Comparison of ENCODE assay signal across 18 mouse cellular contexts in the genomic region with DNA sequence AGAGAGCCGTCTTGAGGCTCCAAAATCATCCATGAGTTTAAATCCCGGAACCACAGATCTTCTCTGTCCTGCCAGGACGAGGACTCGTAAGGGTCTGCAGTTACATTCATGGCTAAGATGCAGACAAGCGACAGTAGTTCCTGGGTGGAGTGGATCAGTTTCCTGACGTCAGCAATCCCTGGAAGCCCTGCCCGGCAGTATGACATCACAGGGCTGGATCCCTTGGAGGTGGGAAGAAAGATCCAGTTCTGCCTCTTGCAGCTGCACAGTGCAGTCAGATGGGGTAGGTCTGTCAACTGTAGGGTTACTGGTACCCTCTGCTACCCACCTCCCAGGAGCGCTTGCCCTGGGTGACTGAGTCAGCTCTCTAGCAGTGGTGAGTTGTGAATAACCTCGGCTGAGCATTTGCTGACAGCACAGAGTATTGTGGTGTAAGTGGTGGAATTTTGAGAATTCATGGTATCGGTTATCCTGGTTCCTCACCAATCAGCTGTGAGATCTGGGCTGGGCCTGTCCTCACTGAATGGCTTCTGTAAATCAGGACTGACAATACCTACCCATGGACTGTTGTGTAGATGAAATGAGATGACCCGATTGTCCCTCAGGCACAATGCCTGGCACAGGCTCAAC. TPM values are rescaled to one million over a fixed set of nuclear protein-coding genes. Genes with fewer than 3 reads are reported as not detected.
DNase-seq lines count a peak whose midpoint lies in the region; ATAC-seq and TF ChIP-seq lines count a peak whose summit lies in the region.
"Had no signal": no experiment of that assay in that cellular context is flagged by ENCODE, and none has a peak within 500 bp of the region (broad histone marks: within the 10 kb centered on the region; RNA-seq: fewer than 3 reads in every experiment).

No protein-coding gene starts in this region.

- H3K36me3 ChIP-seq in lung, embryonic 16.5 days (ENCODE audit: control insufficient read depth, insufficient read depth, low read length) = no peaks in the 10 kb centered on the region
- H3K36me3 ChIP-seq in myocyte (ENCODE audit: control insufficient read depth, insufficient read depth) = no peaks in the 10 kb centered on the region
- H3K36me3 ChIP-seq: forebrain, embryonic 12.5 days; heart, embryonic 10.5 days; hindbrain, embryonic 15.5 days; midbrain, embryonic 13.5 days had no signal

- no peak overlapping the region for H3K27ac ChIP-seq in lung, embryonic 16.5 days (ENCODE audit: low read length)
- H3K27ac ChIP-seq: forebrain, embryonic 12.5 days; heart, embryonic 10.5 days; hindbrain, embryonic 15.5 days; midbrain, embryonic 13.5 days had no signal

- DNase-seq in lung, postnatal 25 days (ENCODE audit: low spot score) = no peak
- peak; percentile 37 for DNase-seq in R1 (ENCODE audit: low read depth, low spot score)
- DNase-seq in frontal cortex, adult 2 months (ENCODE audit: extremely low spot score in 1 of 2, low spot score in 1 of 2) = no peak
- DNase-seq in cerebellum, postnatal 25 days = no peak
- no peak for DNase-seq in ovary, adult 18-20 months (ENCODE audit: low spot score)
- DNase-seq: cerebellum, adult 9-11 months; gastrocnemius, postnatal 25 days; kidney, adult 8-10 months; thymus, postnatal 36 days had no signal

- H3ac ChIP-seq in myocyte (ENCODE audit: control insufficient read depth, insufficient read length) = no peak overlapping the region

- WGBS in lung, embryonic 16.5 days = 51% methylated on average over 11 of the region's 11 CpGs

- peak; percentile 16 for TF ChIP-seq POLR2A in myocyte (IDR thresholded peaks at IDR 0.05; ENCODE audit: insufficient read length, low read depth)

- 0 out of 2 replicates have a peak, but pooled peaks have one; percentile 23 for ATAC-seq in lung, embryonic 16.5 days (ENCODE audit: low read depth)
- ATAC-seq: activated CD4-positive, CD25-positive, alpha-beta regulatory T cell, adult 4 months; midbrain, embryonic 13.5 days had no signal

- no peaks in the 10 kb centered on the region for H3K79me2 ChIP-seq in myocyte (ENCODE audit: control insufficient read depth, insufficient read depth)

- no peak overlapping the region for H3K4me3 ChIP-seq in lung, embryonic 16.5 days (ENCODE audit: low read length)
- H3K4me3 ChIP-seq in myocyte = no peak overlapping the region
- H3K4me3 ChIP-seq: forebrain, embryonic 12.5 days; heart, embryonic 10.5 days; hindbrain, embryonic 15.5 days; midbrain, embryonic 13.5 days had no signal

- H3K27me3 ChIP-seq in lung, embryonic 16.5 days (ENCODE audit: control insufficient read depth, insufficient read depth, low read depth, low read length) = no peaks in the 10 kb centered on the region
- H3K27me3 ChIP-seq in myocyte (ENCODE audit: control insufficient read depth, insufficient read depth, insufficient read length) = no peaks in the 10 kb centered on the region
- H3K27me3 ChIP-seq: hindbrain, embryonic 15.5 days; midbrain, embryonic 13.5 days had no signal

- no peaks in the 10 kb centered on the region for H3K9me3 ChIP-seq in lung, embryonic 16.5 days (ENCODE audit: control insufficient read depth, low read length)
- H3K9me3 ChIP-seq: forebrain, embryonic 12.5 days; heart, embryonic 10.5 days; hindbrain, embryonic 15.5 days; midbrain, embryonic 13.5 days had no signal

- H3K9ac ChIP-seq in lung, embryonic 16.5 days (ENCODE audit: low read length) = no peak overlapping the region
- H3K9ac ChIP-seq: forebrain, embryonic 12.5 days; hindbrain, embryonic 15.5 days; midbrain, embryonic 13.5 days had no signal

- no peak overlapping the region for H3K4me2 ChIP-seq in lung, embryonic 16.5 days (ENCODE audit: low read depth, low read length)
- peak overlapping the region; percentile 57 for H3K4me2 ChIP-seq in myocyte (ENCODE audit: low read depth)
- H3K4me2 ChIP-seq: forebrain, embryonic 12.5 days; hindbrain, embryonic 15.5 days; midbrain, embryonic 13.5 days had no signal

- no peaks in the 10 kb centered on the region for H3K4me1 ChIP-seq in lung, embryonic 16.5 days (replicated peaks; ENCODE audit: control insufficient read depth, insufficient read depth, low read length)

TF ChIP-seq in myocyte, 11 proteins besides CTCF, POLR2A, EP300 and RAD21:
- TF ChIP-seq MYOG (IDR thresholded peaks at IDR 0.05; ENCODE audit: control insufficient read depth in 1 of 3, insufficient read depth in 1 of 3, insufficient read length in 2 of 3, low read depth in 2 of 3) = no peak
- peak in 1 of 3 experiments; percentile 36 for TF ChIP-seq MYOD1 (IDR thresholded peaks at IDR 0.05; ENCODE audit: control insufficient read depth in 1 of 3, insufficient read length in 2 of 3, low read depth in 2 of 3)

RNA-seq across cellular contexts. Expression of a gene that starts 16.6 kb away (rescaled TPM):
- polyA plus RNA-seq in lung, embryonic 16.5 days (2015; fragmentation: Nextera tagmentation; extraction: Ambion mirVana) = not detected in 2 replicates
- polyA plus RNA-seq in myocyte (2012; fragmentation: generic; extraction: Trizol) = 0.07 TPM
- 265 and 291 TPM in 2 replicates for polyA plus RNA-seq in frontal cortex, adult 2 months (2012; rRNA removed)
- polyA plus RNA-seq: activated CD4-positive, CD25-positive, alpha-beta regulatory T cell, adult 4 months; forebrain, embryonic 12.5 days; heart, embryonic 10.5 days; liver, adult 2 months; testis, adult 2 months had no signal

RNA-seq across cellular contexts. Expression of a gene that starts 37.4 kb away (rescaled TPM):
- 37.4 and 42.9 TPM in 2 replicates for polyA plus RNA-seq in lung, embryonic 16.5 days (2015; fragmentation: Nextera tagmentation; extraction: Ambion mirVana)
- polyA plus RNA-seq in myocyte (2012; fragmentation: generic; extraction: Trizol) = 61.2 TPM
- polyA plus RNA-seq in frontal cortex, adult 2 months (2012; rRNA removed) = 337 and 341 TPM in 2 replicates

RNA-seq across cellular contexts. Expression of a gene that starts 51.6 kb away (rescaled TPM):
- 4.4 and 6.1 TPM in 2 replicates for polyA plus RNA-seq in lung, embryonic 16.5 days (2015; fragmentation: Nextera tagmentation; extraction: Ambion mirVana)
- polyA plus RNA-seq in myocyte (2012; fragmentation: generic; extraction: Trizol) = 0.26 TPM
- 0.19 and 0.20 TPM in 2 replicates for polyA plus RNA-seq in frontal cortex, adult 2 months (2012; rRNA removed)

Comparison
In these comparisons a context has a peak if more than half of its experiments do, and no peak if none do; other contexts are left out.
1. RNA of a gene that starts 16.6 kb away (polyA plus RNA-seq): 265 to 291 TPM in frontal cortex, adult 2 months; 0.07 TPM in myocyte (single experiment) and not detected in lung, embryonic 16.5 days; every median in the first group is over 100 times any median in the second.